Mouse (Mus musculus) lung, embryonic 14.5 days (tissue): ENCODE measurements around the gene Gm48551. TPM values are rescaled to one million over a fixed set of nuclear protein-coding genes. Genes with fewer than 3 reads are reported as not detected.
A peak's percentile ranks its signal among the peaks of the same experiment; 100 is the strongest.

Source experiments
- ATAC-seq: fragments of 200-750 bp; cut with Nextera tagmentation; 2 replicates; pipeline ENCODE4 v1.8.0; 2017; ENCODE audit warnings: mild to moderate bottlenecking, moderate TSS enrichment, moderate library complexity; ENCODE audit not compliant: insufficient read depth
- DNase-seq: peaks from one replicate; pipeline ENCODE4 v3.0.0-alpha.2; 2015
- H3K27ac ChIP-seq: fragments of 300-500 bp; sonication (generic); 2 replicates; pipeline ENCODE4 v1.5.1; 2014; ENCODE audit warnings: low read depth, mild to moderate bottlenecking, moderate library complexity
- H3K27me3 ChIP-seq: fragments of 300-500 bp; sonication (generic); 2 replicates; pipeline ENCODE4 v1.6.1; 2014; ENCODE audit warnings: low read length, control low read depth; ENCODE audit not compliant: insufficient read depth
- H3K36me3 ChIP-seq: fragments of 300-500 bp; sonication (generic); 2 replicates; pipeline ENCODE4 v1.6.1; 2014; ENCODE audit warnings: control low read depth; ENCODE audit not compliant: insufficient read depth
- H3K4me1 ChIP-seq: fragments of 300-500 bp; sonication (generic); 2 replicates; pipeline ENCODE4 v1.6.1; 2014; ENCODE audit warnings: antibody characterized with exemption, control low read depth; ENCODE audit not compliant: insufficient read depth
- H3K4me2 ChIP-seq: fragments of 300-500 bp; sonication (generic); 2 replicates; pipeline ENCODE4 v1.6.1; 2014; ENCODE audit warnings: mild to moderate bottlenecking
- H3K4me3 ChIP-seq: fragments of 300-500 bp; sonication (generic); 2 replicates; pipeline ENCODE4 v1.5.1; 2014; ENCODE audit warnings: low read depth, low read length
- H3K9ac ChIP-seq: fragments of 300-500 bp; sonication (generic); 2 replicates; pipeline ENCODE4 v1.6.1; 2014
- H3K9me3 ChIP-seq: fragments of 300-500 bp; sonication (generic); 2 replicates; pipeline ENCODE4 v1.6.1; 2016; ENCODE audit warnings: low read depth, low read length, control low read depth
- CTCF ChIP-seq: IDR thresholded peaks from 2 replicates; pipeline ENCODE4 v1.5.1; 2016; ENCODE audit warnings: antibody characterized with exemption, low read depth
- WGBS: fragments of 180-500 bp; shearing (Covaris S2); extraction: QIAGEN DNeasy Blood & Tissue Kit; methylation state at CpG from one replicate; pipeline ENCODE4 v1.1.7; 2014; 5-methylcytosine and 5-hydroxymethylcytosine counted together
- polyA plus RNA-seq: library from polyadenylated mRNA; unstranded; fragments of >200 nt; fragmentation: Nextera tagmentation; extraction: Ambion mirVana; gene quantifications from 2 replicates; pipeline ENCODE4 v1.2.1, GENCODE M21; 2014

Gm48551 gene
- polyA plus RNA-seq, 1 experiment from 2014 or later: 3.8 TPM

DNA sequence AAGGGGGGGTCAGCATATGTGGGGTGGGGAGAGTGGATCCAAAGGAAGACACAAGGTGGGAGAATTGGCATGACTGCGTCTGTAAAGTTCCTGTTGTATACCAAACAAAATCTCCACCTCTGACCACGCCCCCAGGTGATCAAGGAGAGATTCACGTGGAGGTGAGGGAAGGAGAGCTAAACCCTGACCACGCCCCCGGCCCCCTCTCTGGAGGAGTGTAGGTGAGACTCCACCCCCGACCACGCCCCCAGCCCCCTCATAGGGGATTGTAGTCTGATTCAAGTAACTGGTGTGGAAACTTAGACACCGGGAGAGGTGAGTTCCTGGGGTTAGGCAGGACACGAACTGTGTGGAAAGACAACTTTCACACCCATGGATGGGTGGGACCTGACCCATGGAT is 19.8 kb downstream of the Gm48551 start:
- ATAC-seq (no peak), DNase-seq (no peak)
- H3K9ac ChIP-seq: no peak overlapping the region
- no peak overlapping the region for H3K4me2 ChIP-seq
- H3K4me1 ChIP-seq: peaks cover 43% of the 10 kb centered on the region
- H3K27ac ChIP-seq: no peak overlapping the region
- H3K36me3 ChIP-seq: peaks cover 85% of the 10 kb centered on the region
- no peaks in the 10 kb centered on the region for H3K9me3 ChIP-seq
- WGBS: 26% methylated on average over 9 of the region's 9 CpGs
- H3K4me3 ChIP-seq: no peak overlapping the region
- TF ChIP-seq CTCF: no peak
- no peaks in the 10 kb centered on the region for H3K27me3 ChIP-seq

DNA sequence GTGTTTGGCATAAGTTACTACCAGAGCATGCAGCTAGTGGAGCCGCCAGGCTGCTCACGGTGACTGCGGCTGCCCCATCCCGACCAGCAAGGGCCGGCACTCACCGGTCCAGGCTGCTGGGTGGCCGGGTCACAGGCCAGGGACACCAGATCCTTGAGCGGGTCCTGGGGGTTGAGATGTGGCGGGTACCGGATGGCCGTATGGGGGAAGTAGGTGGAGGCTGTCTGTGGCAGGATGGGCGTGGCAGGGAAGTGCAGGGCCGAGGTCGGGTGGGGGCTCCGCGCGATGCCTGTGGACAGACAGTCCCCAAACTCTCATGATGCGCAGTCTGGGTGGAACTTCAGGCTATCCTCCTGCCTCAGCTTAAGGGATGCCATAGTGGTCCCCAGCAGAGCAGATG is 20.5 kb downstream of the Gm48551 start:
- WGBS: 59% methylated on average over 18 of the region's 18 CpGs
- H3K27me3 ChIP-seq: no peaks in the 10 kb centered on the region
- no peak for TF ChIP-seq CTCF
- H3K36me3 ChIP-seq: peaks cover 83% of the 10 kb centered on the region
- H3K4me1 ChIP-seq: peaks cover 43% of the 10 kb centered on the region
- H3K4me2 ChIP-seq: no peak overlapping the region
- H3K27ac ChIP-seq: no peak overlapping the region
- ATAC-seq (no peak), DNase-seq (no peak)
- no peak overlapping the region for H3K4me3 ChIP-seq
- no peak overlapping the region for H3K9ac ChIP-seq
- H3K9me3 ChIP-seq: no peaks in the 10 kb centered on the region

DNA sequence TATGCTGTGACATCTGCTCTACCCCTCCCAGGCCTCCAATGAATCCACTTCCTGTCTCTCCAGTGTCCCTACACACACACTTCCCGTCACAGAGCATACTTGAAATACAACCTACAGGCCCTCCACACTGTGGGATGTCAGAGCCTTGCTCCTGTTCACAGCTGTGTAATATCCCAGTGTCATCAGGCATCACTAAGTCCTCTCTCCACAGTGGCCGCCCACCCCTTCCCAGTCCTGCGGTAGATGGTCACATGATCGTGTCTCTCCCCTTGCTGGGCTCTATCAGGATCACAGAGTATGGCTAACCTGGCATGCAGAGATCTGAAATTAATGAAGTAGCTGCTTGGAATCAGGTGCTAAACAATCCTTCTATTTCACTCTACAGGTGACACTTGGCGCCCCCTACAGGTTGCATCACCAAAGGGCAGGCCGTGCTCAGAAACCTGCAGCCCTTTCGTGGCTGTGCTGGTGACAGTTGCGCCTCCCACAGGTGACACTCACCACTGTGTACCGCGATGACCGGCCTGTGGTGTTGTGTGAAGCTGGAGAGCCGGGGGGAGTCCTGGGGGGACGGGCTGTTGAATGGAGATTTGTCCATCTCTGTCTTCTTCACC is 21.4 kb downstream of the Gm48551 start:
- peak; percentile 63 for DNase-seq
- peaks cover 73% of the 10 kb centered on the region for H3K36me3 ChIP-seq
- no peak overlapping the region for H3K4me3 ChIP-seq

DNA sequence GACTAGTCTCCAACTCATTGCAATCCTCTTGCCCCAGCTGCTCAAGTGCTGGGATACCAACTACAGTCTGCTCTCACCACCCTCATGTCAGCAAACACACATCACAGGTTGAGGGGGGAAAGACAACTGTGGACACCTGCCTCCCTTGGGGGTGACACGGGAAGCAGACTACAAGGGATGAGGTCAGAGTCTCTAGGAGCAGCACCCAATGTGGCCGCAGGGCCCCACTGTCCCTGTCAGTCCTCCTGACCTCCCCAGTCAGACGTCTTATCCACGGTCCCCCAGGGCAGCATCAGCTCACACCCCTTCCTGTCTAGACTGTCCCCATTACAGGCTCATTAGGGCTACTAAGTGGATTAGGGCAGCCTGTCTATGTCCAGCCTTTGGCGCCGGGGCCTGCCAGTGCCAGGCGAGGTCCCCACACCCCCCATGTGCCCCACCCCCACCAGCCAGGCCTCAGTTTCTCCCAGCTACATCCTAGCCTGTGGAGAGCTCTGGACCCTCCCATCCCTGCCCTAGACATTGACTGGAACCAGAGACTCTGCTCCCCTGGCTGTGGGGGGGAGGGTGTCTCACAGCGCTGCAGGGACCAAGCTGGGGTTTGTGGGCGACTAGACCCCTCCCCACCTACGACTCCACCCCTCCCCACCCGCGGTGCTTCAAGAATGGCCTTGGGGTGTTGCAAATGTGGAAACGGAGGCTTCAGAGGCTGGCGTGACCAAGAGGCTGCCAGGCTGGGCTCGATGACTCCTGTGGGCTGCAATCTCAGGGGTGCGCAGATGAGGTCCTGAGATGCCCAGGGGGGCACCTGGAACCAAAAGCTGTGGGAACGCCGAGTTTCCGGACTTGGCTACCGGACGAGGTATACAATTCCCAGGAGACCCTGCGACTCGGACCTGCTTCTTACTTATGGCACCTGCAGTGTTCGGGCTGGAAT is 22.5 kb downstream of the Gm48551 start:
- DNase-seq (no peak), ATAC-seq (no peak)
- no peak for TF ChIP-seq CTCF
- peak overlapping the region; percentile 38; the same call in 1 of the 2 replicates for H3K9ac ChIP-seq
- peaks cover 67% of the 10 kb centered on the region for H3K36me3 ChIP-seq
- H3K27me3 ChIP-seq: no peaks in the 10 kb centered on the region
- WGBS: 38% methylated on average over 24 of the region's 24 CpGs
- peak overlapping the region; percentile 27 for H3K4me3 ChIP-seq
- peak overlapping the region; percentile 36; the same call in 1 of the 2 replicates for H3K27ac ChIP-seq
- peaks cover 45% of the 10 kb centered on the region for H3K4me1 ChIP-seq
- peak overlapping the region; percentile 56 for H3K4me2 ChIP-seq
- no peaks in the 10 kb centered on the region for H3K9me3 ChIP-seq

More for the DNA sequence above, 21.4 kb downstream of the Gm48551 start:
- peaks cover 43% of the 10 kb centered on the region for H3K4me1 ChIP-seq
- no peak overlapping the region for H3K4me2 ChIP-seq
- H3K27me3 ChIP-seq: no peaks in the 10 kb centered on the region
- TF ChIP-seq CTCF: peak; percentile 74
- H3K27ac ChIP-seq: no peak overlapping the region
- ATAC-seq: no peak
- 48% methylated on average over 13 of the region's 13 CpGs for WGBS
- H3K9ac ChIP-seq: no peak overlapping the region
- no peaks in the 10 kb centered on the region for H3K9me3 ChIP-seq

GRCm38 (mm10) chr10:81407539-81408423 is 23.5 kb downstream of the Gm48551 start:
- H3K27me3 ChIP-seq: no peaks in the 10 kb centered on the region
- H3K4me3 ChIP-seq: peak overlapping the region; percentile 27
- no peaks in the 10 kb centered on the region for H3K9me3 ChIP-seq
- H3K36me3 ChIP-seq: peaks cover 72% of the 10 kb centered on the region
- peak overlapping the region; percentile 56 for H3K4me2 ChIP-seq
- WGBS: 23% methylated on average over 31 of the region's 31 CpGs
- ATAC-seq: peak; percentile 15
- H3K9ac ChIP-seq: peak overlapping the region; percentile 38; the same call in 1 of the 2 replicates
- H3K27ac ChIP-seq: peak overlapping the region; percentile 46; the same call in 1 of the 2 replicates
- peaks cover 45% of the 10 kb centered on the region for H3K4me1 ChIP-seq
- no peak; the same call in 1 of the 2 replicates for TF ChIP-seq CTCF
- DNase-seq: peak; percentile 94

DNA sequence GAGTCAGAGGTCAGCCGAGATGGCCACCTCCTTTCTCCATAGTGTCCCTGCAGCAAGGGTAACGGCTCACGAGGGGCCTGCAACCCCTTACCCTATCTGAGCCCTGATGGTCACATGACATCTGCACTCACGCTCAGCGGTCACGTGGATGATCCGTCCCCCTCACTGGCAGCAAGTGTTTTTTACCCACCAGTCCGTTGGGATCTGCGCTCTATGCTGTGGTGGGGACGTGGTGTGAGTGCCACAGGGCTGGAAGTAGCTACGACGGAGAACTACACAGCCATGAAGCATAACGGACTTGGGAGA is 24.1 kb downstream of the Gm48551 start:
- no peak for TF ChIP-seq CTCF
- 58% methylated on average over 13 of the region's 13 CpGs for WGBS
- Histone ChIP-seq H3K27me3 (no peaks in the 10 kb centered on the region), H3K9ac (no peak overlapping the region), H3K4me3 (no peak overlapping the region), H3K36me3 (peaks cover 72% of the 10 kb centered on the region), H3K9me3 (no peaks in the 10 kb centered on the region), H3K4me2 (peak overlapping the region; percentile 56; the same call in 1 of the 2 replicates), H3K4me1 (peaks cover 44% of the 10 kb centered on the region), H3K27ac (peak overlapping the region; percentile 46; the same call in 1 of the 2 replicates)
- ATAC-seq (no peak), DNase-seq (no peak)
